Mouse (Mus musculus) CD4-positive helper T cell, adult 2 months (primary cell): Measurements from ENCODE around the gene Aph1c.
"Not testable (repeated sequence)": the region's sequence is repeated elsewhere in the genome, so short reads cannot be mapped to it uniquely, and the experiment has no call there.

Experiments used
- DNase-seq: peaks from one replicate; pipeline ENCODE4 v3.0.0-alpha.2; 2012; ENCODE audit warnings: low read depth, missing footprints, low spot score

The Aph1c gene

GRCm38 (mm10) chr9:66834318-66835096, at the start of gene Aph1c:
Gene Aph1c (minus strand): TSS chr9:66834726.
- DNase-seq = peak; percentile 99

GRCm38 (mm10) chr9:66883500-66883899, 49.0 kb upstream of the Aph1c start:
- peak; percentile 85 for DNase-seq

- peak; percentile 85 for DNase-seq
Observed at GRCm38 (mm10) chr9:66882406-66882821, 47.9 kb upstream of the Aph1c start.

- DNase-seq = no peak
Observed at GRCm38 (mm10) chr9:66881858-66882257, 47.3 kb upstream of the Aph1c start.

- DNase-seq = no peak
Observed at GRCm38 (mm10) chr9:66880752-66881151, 46.2 kb upstream of the Aph1c start.

GRCm38 (mm10) chr9:66879486-66879885, 45.0 kb upstream of the Aph1c start:
- no peak for DNase-seq

- DNase-seq = no peak
Observed at GRCm38 (mm10) chr9:66878899-66879298, 44.4 kb upstream of the Aph1c start.

- no peak for DNase-seq
Observed at GRCm38 (mm10) chr9:66876577-66876976, 42.1 kb upstream of the Aph1c start.

GRCm38 (mm10) chr9:66874297-66874696, 39.8 kb upstream of the Aph1c start:
- DNase-seq = no peak

GRCm38 (mm10) chr9:66873531-66873930, 39.0 kb upstream of the Aph1c start:
- peak; percentile 68 for DNase-seq

- not testable (repeated sequence) for DNase-seq
Observed at GRCm38 (mm10) chr9:66873009-66873408, 38.5 kb upstream of the Aph1c start.

- no peak for DNase-seq
Observed at GRCm38 (mm10) chr9:66872015-66872727, 37.6 kb upstream of the Aph1c start.

- DNase-seq = no peak
Observed at GRCm38 (mm10) chr9:66864708-66865107, 30.2 kb upstream of the Aph1c start.

GRCm38 (mm10) chr9:66863456-66863855, 28.9 kb upstream of the Aph1c start:
- DNase-seq = no peak

GRCm38 (mm10) chr9:66862202-66862601, 27.7 kb upstream of the Aph1c start:
- DNase-seq = no peak

- DNase-seq = no peak
Observed at GRCm38 (mm10) chr9:66861104-66861767, 26.7 kb upstream of the Aph1c start.

GRCm38 (mm10) chr9:66859523-66859922, 25.0 kb upstream of the Aph1c start:
- no peak for DNase-seq

GRCm38 (mm10) chr9:66855865-66856264, 21.3 kb upstream of the Aph1c start:
- DNase-seq = no peak

GRCm38 (mm10) chr9:66852592-66852991, 18.1 kb upstream of the Aph1c start:
- no peak for DNase-seq

GRCm38 (mm10) chr9:66850966-66851365, 16.4 kb upstream of the Aph1c start:
- no peak for DNase-seq

- DNase-seq = no peak
Observed at GRCm38 (mm10) chr9:66846822-66847221, 12.3 kb upstream of the Aph1c start.

- no peak for DNase-seq
Observed at GRCm38 (mm10) chr9:66835097-66835480, 563 bp upstream of the Aph1c start.
